Mouse (Mus musculus): ENCODE results near the gene Dyx1c1. TPM values are rescaled to one million over a fixed set of nuclear protein-coding genes. Genes with fewer than 3 reads are reported as not detected.

Dyx1c1 gene
- polyA plus RNA-seq, 1 experiment from 2014 or later: 0.51 TPM

- 93% methylated on average over 1 of the region's 1 CpGs for WGBS
These were observed 16.7 kb downstream of the Dyx1c1 start for GRCm38 (mm10) chr9:72975242-72975641.

GRCm38 (mm10) chr9:72983066-72983465 lies 24.5 kb downstream of the Dyx1c1 start:
- TF ChIP-seq CTCF (IDR thresholded peaks at IDR 0.05; ENCODE audit: low read depth): peak; percentile 38
- TF ChIP-seq EP300 (optimal IDR thresholded peaks at IDR 0.05): no peak
- no peak overlapping the region for H3K4me3 ChIP-seq (ENCODE audit: low read depth, low read length)
- H3K27me3 ChIP-seq (ENCODE audit: control insufficient read depth, insufficient read depth, low read length): no peaks in the 10 kb centered on the region
- no peak for DNase-seq (ENCODE audit: low spot score)
- 57% methylated on average over 2 of the region's 2 CpGs for WGBS
- H3K9ac ChIP-seq (ENCODE audit: low read length): no peak overlapping the region
- ATAC-seq (ENCODE audit: low FRiP score, low TSS enrichment): no peak
- no peaks in the 10 kb centered on the region for H3K4me1 ChIP-seq (replicated peaks; ENCODE audit: control insufficient read depth, insufficient read depth)
- no peaks in the 10 kb centered on the region for H3K36me3 ChIP-seq (ENCODE audit: control insufficient read depth, insufficient read depth, low read length)
- no peaks in the 10 kb centered on the region for H3K9me3 ChIP-seq (ENCODE audit: control insufficient read depth, low read length)
- H3K27ac ChIP-seq (replicated peaks): no peak overlapping the region
- H3K4me2 ChIP-seq (replicated peaks; ENCODE audit: low read depth): no peak overlapping the region

More at GRCm38 (mm10) chr9:72975242-72975641, 16.7 kb downstream of the Dyx1c1 start:
- Histone ChIP-seq H3K27me3 (ENCODE audit: control insufficient read depth, insufficient read depth, low read length) (no peaks in the 10 kb centered on the region), H3K9ac (ENCODE audit: low read length) (no peak overlapping the region), H3K27ac (replicated peaks) (no peak overlapping the region), H3K4me1 (replicated peaks; ENCODE audit: control insufficient read depth, insufficient read depth) (no peaks in the 10 kb centered on the region), H3K4me3 (ENCODE audit: low read depth, low read length) (no peak overlapping the region), H3K4me2 (replicated peaks; ENCODE audit: low read depth) (no peak overlapping the region), H3K36me3 (ENCODE audit: control insufficient read depth, insufficient read depth, low read length) (no peaks in the 10 kb centered on the region), H3K9me3 (ENCODE audit: control insufficient read depth, low read length) (no peaks in the 10 kb centered on the region)
- ATAC-seq (ENCODE audit: low FRiP score, low TSS enrichment) (no peak), DNase-seq (ENCODE audit: low spot score) (no peak)
- TF ChIP-seq CTCF (IDR thresholded peaks at IDR 0.05; ENCODE audit: low read depth) (no peak), EP300 (optimal IDR thresholded peaks at IDR 0.05) (no peak)

- Histone ChIP-seq H3K27ac (replicated peaks) (peak within 1 kb of the TSS; percentile 58), H3K9me3 (ENCODE audit: control insufficient read depth, low read length) (no peaks in the 10 kb centered on the region), H3K4me1 (replicated peaks; ENCODE audit: control insufficient read depth, insufficient read depth) (no peaks in the 10 kb centered on the region), H3K9ac (ENCODE audit: low read length) (peak within 1 kb of the TSS; percentile 84), H3K36me3 (ENCODE audit: control insufficient read depth, insufficient read depth, low read length) (no peaks in the 10 kb centered on the region), H3K27me3 (ENCODE audit: control insufficient read depth, insufficient read depth, low read length) (no peaks in the 10 kb centered on the region), H3K4me2 (replicated peaks; ENCODE audit: low read depth) (peak within 1 kb of the TSS; percentile 78), H3K4me3 (ENCODE audit: low read depth, low read length) (peak within 1 kb of the TSS; percentile 85)
- no peak for TF ChIP-seq EP300 (optimal IDR thresholded peaks at IDR 0.05)
- peak; percentile 40 for TF ChIP-seq CTCF (IDR thresholded peaks at IDR 0.05; ENCODE audit: low read depth)
- ATAC-seq (ENCODE audit: low FRiP score, low TSS enrichment) (peak; percentile 100), DNase-seq (ENCODE audit: low spot score) (peak; percentile 96)
- under 1% methylated on average over 81 of the region's 88 CpGs for WGBS
These were observed 26.9 kb downstream of the Dyx1c1 start, which contains the start of the genes Ccpg1os and Ccpg1 for GRCm38 (mm10) chr9:72985250-72986220. Gene Ccpg1os, minus strand, starts transcription at chr9:72985382. Gene Ccpg1, plus strand, starts transcription at chr9:72985429.

- no peaks in the 10 kb centered on the region for H3K4me1 ChIP-seq (replicated peaks; ENCODE audit: control insufficient read depth, insufficient read depth)
- H3K4me3 ChIP-seq (ENCODE audit: low read depth, low read length): no peak overlapping the region
- no peaks in the 10 kb centered on the region for H3K27me3 ChIP-seq (ENCODE audit: control insufficient read depth, insufficient read depth, low read length)
- no peak overlapping the region for H3K27ac ChIP-seq (replicated peaks)
- 60% methylated on average over 3 of the region's 3 CpGs for WGBS
- H3K4me2 ChIP-seq (replicated peaks; ENCODE audit: low read depth): no peak overlapping the region
- ATAC-seq (ENCODE audit: low FRiP score, low TSS enrichment) (no peak), DNase-seq (ENCODE audit: low spot score) (no peak)
- H3K9ac ChIP-seq (ENCODE audit: low read length): no peak overlapping the region
- no peaks in the 10 kb centered on the region for H3K36me3 ChIP-seq (ENCODE audit: control insufficient read depth, insufficient read depth, low read length)
- TF ChIP-seq CTCF (IDR thresholded peaks at IDR 0.05; ENCODE audit: low read depth): no peak
- TF ChIP-seq EP300 (optimal IDR thresholded peaks at IDR 0.05): no peak
- no peaks in the 10 kb centered on the region for H3K9me3 ChIP-seq (ENCODE audit: control insufficient read depth, low read length)
These were observed 29.1 kb downstream of the Dyx1c1 start for GRCm38 (mm10) chr9:72987703-72988102.

- ATAC-seq (ENCODE audit: low FRiP score, low TSS enrichment): no peak
- no peaks in the 10 kb centered on the region for H3K27me3 ChIP-seq (ENCODE audit: control insufficient read depth, insufficient read depth, low read length)
- H3K9ac ChIP-seq (ENCODE audit: low read length): no peak overlapping the region
- H3K36me3 ChIP-seq (ENCODE audit: control insufficient read depth, insufficient read depth, low read length): no peaks in the 10 kb centered on the region
- no peaks in the 10 kb centered on the region for H3K4me1 ChIP-seq (replicated peaks; ENCODE audit: control insufficient read depth, insufficient read depth)
- H3K27ac ChIP-seq (replicated peaks): no peak overlapping the region
- WGBS: 87% methylated on average over 5 of the region's 5 CpGs
- no peak for DNase-seq (ENCODE audit: low spot score)
- H3K9me3 ChIP-seq (ENCODE audit: control insufficient read depth, low read length): no peaks in the 10 kb centered on the region
- no peak overlapping the region for H3K4me3 ChIP-seq (ENCODE audit: low read depth, low read length)
- H3K4me2 ChIP-seq (replicated peaks; ENCODE audit: low read depth): no peak overlapping the region
- no peak for TF ChIP-seq CTCF (IDR thresholded peaks at IDR 0.05; ENCODE audit: low read depth)
- no peak for TF ChIP-seq EP300 (optimal IDR thresholded peaks at IDR 0.05)
These were observed 30.1 kb downstream of the Dyx1c1 start for GRCm38 (mm10) chr9:72988706-72989105.

- no peak for ATAC-seq (ENCODE audit: low FRiP score, low TSS enrichment)
- Histone ChIP-seq H3K9me3 (ENCODE audit: control insufficient read depth, low read length) (no peaks in the 10 kb centered on the region), H3K27me3 (ENCODE audit: control insufficient read depth, insufficient read depth, low read length) (no peaks in the 10 kb centered on the region), H3K4me3 (ENCODE audit: low read depth, low read length) (no peak overlapping the region), H3K27ac (replicated peaks) (no peak overlapping the region), H3K4me2 (replicated peaks; ENCODE audit: low read depth) (no peak overlapping the region), H3K4me1 (replicated peaks; ENCODE audit: control insufficient read depth, insufficient read depth) (no peaks in the 10 kb centered on the region), H3K9ac (ENCODE audit: low read length) (no peak overlapping the region), H3K36me3 (ENCODE audit: control insufficient read depth, insufficient read depth, low read length) (no peaks in the 10 kb centered on the region)
- TF ChIP-seq EP300 (optimal IDR thresholded peaks at IDR 0.05): no peak
- no peak for TF ChIP-seq CTCF (IDR thresholded peaks at IDR 0.05; ENCODE audit: low read depth)
- no peak for DNase-seq (ENCODE audit: low spot score)
- WGBS: 92% methylated on average over 2 of the region's 2 CpGs
These were observed 32.8 kb downstream of the Dyx1c1 start for GRCm38 (mm10) chr9:72991420-72991819.
